Mouse (Mus musculus): Measurements from ENCODE around the gene Ptprn2. TPM values are rescaled to one million over a fixed set of nuclear protein-coding genes. Genes with fewer than 3 reads are reported as not detected.

The Ptprn2 gene
- polyA plus RNA-seq, 1 experiment from 2014 or later, result 0.08 TPM

DNA sequence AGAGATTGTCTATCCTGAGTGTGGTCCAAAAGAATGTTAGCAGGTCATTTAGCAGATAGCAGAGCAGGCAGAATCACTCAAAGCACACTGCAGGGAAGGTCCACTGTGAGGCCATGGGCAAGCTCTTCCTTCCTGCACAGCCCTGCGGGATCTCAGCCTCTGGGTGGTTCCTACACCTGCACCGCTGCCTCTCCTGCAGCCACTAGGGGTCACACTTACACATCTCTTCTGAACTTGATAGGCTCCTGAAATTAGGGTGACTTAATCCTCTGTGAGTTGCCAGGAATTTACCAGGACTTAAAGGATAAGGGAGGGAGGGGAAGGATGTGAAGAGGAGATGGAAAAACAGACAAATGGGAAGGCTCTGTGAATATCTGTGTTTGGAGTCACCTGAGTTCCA is 549.7 kb downstream of the Ptprn2 start:
- WGBS, result 5% methylated on average over 2 of the region's 2 CpGs
- no peaks in the 10 kb centered on the region for H3K9me3 ChIP-seq (ENCODE audit: control insufficient read depth, low read length)
- H3K36me3 ChIP-seq (ENCODE audit: control insufficient read depth, insufficient read depth, low read length), result no peaks in the 10 kb centered on the region
- H3K27me3 ChIP-seq (ENCODE audit: control insufficient read depth, insufficient read depth, low read length), result no peaks in the 10 kb centered on the region
- H3K4me3 ChIP-seq (ENCODE audit: low read length), result no peak overlapping the region
- no peak overlapping the region for H3K9ac ChIP-seq (ENCODE audit: low read depth, low read length)
- no peaks in the 10 kb centered on the region for H3K4me1 ChIP-seq (ENCODE audit: control insufficient read depth, insufficient read depth, low read length)
- no peak overlapping the region for H3K4me2 ChIP-seq (replicated peaks; ENCODE audit: low read depth, low read length)
- ATAC-seq (ENCODE audit: low FRiP score, low TSS enrichment), result peak; percentile 64
- no peak overlapping the region for H3K27ac ChIP-seq (ENCODE audit: low read depth, low read length)

DNA sequence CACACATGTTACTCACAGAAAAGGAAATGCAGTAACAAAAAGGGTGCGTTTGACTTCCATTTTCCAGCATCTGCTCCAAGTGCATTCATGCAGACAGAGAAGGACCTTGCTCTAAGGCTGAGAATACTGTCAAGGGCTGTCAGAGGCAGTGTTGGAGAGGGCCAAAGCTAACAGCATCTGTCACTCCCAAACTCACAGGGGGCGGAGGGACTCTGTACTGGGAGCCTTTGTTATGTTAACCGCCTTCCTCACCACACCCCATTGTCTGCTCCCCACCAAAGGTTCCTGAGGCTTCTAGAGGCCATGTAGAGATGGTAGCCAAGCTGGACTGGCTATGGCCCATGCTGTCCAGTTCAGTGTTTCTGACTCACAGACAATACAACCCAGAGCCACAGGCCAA is 553.9 kb downstream of the Ptprn2 start:
- WGBS, result 47% methylated on average over 3 of the region's 3 CpGs
- Histone ChIP-seq H3K9me3 (ENCODE audit: control insufficient read depth, low read length) (no peaks in the 10 kb centered on the region), H3K27me3 (ENCODE audit: control insufficient read depth, insufficient read depth, low read length) (no peaks in the 10 kb centered on the region), H3K4me3 (ENCODE audit: low read length) (no peak overlapping the region), H3K9ac (ENCODE audit: low read depth, low read length) (no peak overlapping the region), H3K27ac (ENCODE audit: low read depth, low read length) (no peak overlapping the region), H3K4me2 (replicated peaks; ENCODE audit: low read depth, low read length) (no peak overlapping the region), H3K4me1 (ENCODE audit: control insufficient read depth, insufficient read depth, low read length) (no peaks in the 10 kb centered on the region), H3K36me3 (ENCODE audit: control insufficient read depth, insufficient read depth, low read length) (no peaks in the 10 kb centered on the region)
- no peak for ATAC-seq (ENCODE audit: low FRiP score, low TSS enrichment)

DNA sequence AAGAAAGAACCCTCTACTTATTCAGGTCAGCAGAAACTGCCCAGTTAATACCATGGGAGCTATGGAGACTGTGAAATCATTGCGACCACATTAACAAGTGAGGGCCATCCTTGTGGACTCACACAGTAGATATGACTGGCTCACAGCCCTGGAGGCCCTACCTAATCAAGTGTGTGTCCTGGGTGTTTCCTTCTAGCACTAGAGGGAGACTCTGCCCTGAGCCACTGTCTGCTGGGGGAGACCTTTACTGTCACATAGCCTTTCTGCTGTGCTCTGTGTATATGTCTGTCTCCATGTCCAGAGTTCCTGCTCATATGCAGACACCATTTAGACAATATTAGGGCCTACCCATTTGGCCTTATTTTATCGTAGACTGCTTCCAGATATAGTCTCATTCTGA is 555.9 kb downstream of the Ptprn2 start:
- H3K27ac ChIP-seq (ENCODE audit: low read depth, low read length), result no peak overlapping the region
- no peak overlapping the region for H3K4me3 ChIP-seq (ENCODE audit: low read length)
- no peaks in the 10 kb centered on the region for H3K27me3 ChIP-seq (ENCODE audit: control insufficient read depth, insufficient read depth, low read length)
- no peak overlapping the region for H3K4me2 ChIP-seq (replicated peaks; ENCODE audit: low read depth, low read length)
- no peaks in the 10 kb centered on the region for H3K4me1 ChIP-seq (ENCODE audit: control insufficient read depth, insufficient read depth, low read length)
- H3K9ac ChIP-seq (ENCODE audit: low read depth, low read length), result no peak overlapping the region
- 88% methylated on average over 2 of the region's 2 CpGs for WGBS
- no peaks in the 10 kb centered on the region for H3K9me3 ChIP-seq (ENCODE audit: control insufficient read depth, low read length)
- ATAC-seq (ENCODE audit: low FRiP score, low TSS enrichment), result no peak
- no peaks in the 10 kb centered on the region for H3K36me3 ChIP-seq (ENCODE audit: control insufficient read depth, insufficient read depth, low read length)

DNA sequence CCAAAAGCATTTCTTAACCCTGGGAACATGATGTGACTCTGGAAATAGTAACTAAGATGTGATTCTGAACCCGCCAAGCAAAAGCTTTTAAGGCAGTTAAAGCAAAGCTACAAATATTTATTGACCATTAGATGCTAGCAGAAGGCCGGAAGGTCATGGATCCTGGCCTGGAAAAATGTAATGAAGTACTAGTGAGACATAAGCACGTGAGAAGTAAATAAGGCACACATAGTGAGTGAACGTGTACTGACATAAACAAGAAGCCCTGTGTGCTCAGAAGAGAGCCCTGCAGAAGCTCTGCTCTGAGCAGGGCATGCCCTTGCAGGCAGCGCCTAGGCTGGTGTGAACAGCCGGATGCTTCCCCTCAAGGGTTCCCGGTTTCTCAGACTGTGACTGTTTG is 557.2 kb downstream of the Ptprn2 start:
- Histone ChIP-seq H3K36me3 (ENCODE audit: control insufficient read depth, insufficient read depth, low read length) (no peaks in the 10 kb centered on the region), H3K4me3 (ENCODE audit: low read length) (no peak overlapping the region), H3K4me2 (replicated peaks; ENCODE audit: low read depth, low read length) (no peak overlapping the region), H3K27me3 (ENCODE audit: control insufficient read depth, insufficient read depth, low read length) (no peaks in the 10 kb centered on the region), H3K4me1 (ENCODE audit: control insufficient read depth, insufficient read depth, low read length) (no peaks in the 10 kb centered on the region), H3K9me3 (ENCODE audit: control insufficient read depth, low read length) (no peaks in the 10 kb centered on the region), H3K9ac (ENCODE audit: low read depth, low read length) (no peak overlapping the region), H3K27ac (ENCODE audit: low read depth, low read length) (no peak overlapping the region)
- WGBS, result 85% methylated on average over 7 of the region's 7 CpGs
- no peak for ATAC-seq (ENCODE audit: low FRiP score, low TSS enrichment)

DNA sequence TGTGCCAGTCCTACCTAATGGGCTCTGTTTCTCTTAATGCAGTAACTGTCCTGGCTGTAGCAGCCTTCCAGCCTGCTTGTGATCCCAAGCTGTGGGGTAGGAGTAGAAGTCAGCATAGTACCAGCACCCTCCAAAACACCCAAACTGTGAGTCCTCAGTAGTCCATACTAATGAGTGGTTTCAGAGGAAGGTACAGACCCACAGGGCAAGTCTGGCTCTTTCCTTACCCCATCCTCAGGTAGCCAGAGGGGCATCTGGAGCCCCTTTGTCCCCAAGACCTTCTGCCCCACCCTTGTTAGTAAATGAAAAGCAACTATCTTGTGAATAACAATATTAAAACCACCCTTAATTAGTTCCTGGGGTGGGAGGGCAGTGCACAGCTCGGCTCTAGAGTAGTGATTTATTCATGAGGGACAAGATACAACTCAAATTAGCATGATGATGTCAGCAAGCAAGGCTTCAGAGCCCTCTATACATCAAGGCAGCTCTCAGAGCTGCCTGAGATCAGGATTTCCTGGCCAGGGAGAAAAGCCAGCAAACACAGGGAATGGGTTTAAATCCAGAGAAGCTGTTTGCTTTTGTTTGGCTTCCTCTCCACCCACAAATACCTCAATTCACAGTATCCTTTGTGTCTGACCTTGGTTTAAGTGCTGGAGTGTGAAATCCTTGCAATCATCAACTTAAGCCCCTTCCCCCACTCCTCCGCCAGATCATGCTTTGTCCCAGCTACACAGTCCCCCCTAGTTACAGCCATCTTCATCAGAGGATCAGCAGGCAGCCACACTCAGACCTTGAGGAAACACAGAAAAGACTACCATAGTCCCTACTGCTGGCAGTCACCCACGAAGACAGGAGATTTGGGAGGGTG is 562.1 kb downstream of the Ptprn2 start:
- WGBS, result 23% methylated on average over 3 of the region's 3 CpGs
- Histone ChIP-seq H3K4me2 (replicated peaks; ENCODE audit: low read depth, low read length) (no peak overlapping the region), H3K4me3 (ENCODE audit: low read length) (no peak overlapping the region), H3K9ac (ENCODE audit: low read depth, low read length) (no peak overlapping the region), H3K27me3 (ENCODE audit: control insufficient read depth, insufficient read depth, low read length) (no peaks in the 10 kb centered on the region), H3K4me1 (ENCODE audit: control insufficient read depth, insufficient read depth, low read length) (no peaks in the 10 kb centered on the region), H3K9me3 (ENCODE audit: control insufficient read depth, low read length) (no peaks in the 10 kb centered on the region), H3K27ac (ENCODE audit: low read depth, low read length) (no peak overlapping the region), H3K36me3 (ENCODE audit: control insufficient read depth, insufficient read depth, low read length) (no peaks in the 10 kb centered on the region)
- no peak for ATAC-seq (ENCODE audit: low FRiP score, low TSS enrichment)

DNA sequence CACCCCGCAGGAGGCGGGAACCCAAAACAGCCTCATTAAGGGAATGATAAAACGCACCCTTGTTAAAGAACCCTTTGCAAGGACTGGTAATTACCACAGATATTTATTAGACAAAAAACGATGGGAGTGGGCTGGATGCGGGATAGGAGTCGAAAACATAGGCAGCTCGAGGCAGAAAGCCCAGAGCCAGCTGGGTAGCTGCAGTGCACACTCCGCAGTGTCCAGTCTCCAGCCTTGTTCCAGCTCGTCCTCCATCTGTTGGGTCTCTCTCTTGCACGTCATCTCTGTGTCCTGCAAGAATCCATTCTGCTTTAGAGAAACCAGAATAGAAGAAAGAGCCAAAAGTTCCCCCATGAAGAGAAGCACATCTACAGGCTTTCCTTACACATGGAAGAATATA is 564.3 kb downstream of the Ptprn2 start:
- ATAC-seq (ENCODE audit: low FRiP score, low TSS enrichment), result no peak
- WGBS, result 86% methylated on average over 10 of the region's 10 CpGs

DNA sequence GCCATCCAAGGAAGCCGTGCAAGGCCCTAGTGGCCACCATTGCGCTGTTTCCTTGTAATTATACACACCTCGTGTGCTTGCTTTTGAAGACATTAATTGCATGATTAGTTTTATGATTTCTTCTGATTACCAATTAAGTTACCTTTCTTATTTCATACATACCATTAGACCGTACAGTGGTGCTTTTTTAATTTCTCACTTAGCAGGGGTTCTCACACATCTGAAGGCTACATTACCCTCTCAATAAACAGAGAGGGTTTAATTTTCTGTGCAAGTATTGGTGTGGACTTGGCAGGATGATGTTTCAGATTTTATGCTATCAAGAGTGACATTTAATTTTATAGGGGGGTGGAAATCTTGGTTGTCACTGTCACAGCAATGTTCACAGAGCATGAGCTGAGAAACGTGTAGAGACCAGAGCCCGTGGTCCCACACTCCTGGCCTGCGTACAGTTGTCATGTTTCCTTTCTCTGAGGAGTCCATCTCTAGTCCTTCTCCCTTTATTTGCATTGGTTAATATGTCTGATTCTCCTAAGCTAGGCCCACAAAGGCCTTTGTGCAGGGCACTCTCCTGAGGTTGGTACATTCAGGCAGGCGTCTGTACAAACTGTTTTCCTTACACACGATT is 567.8 kb downstream of the Ptprn2 start:
- no peaks in the 10 kb centered on the region for H3K4me1 ChIP-seq (ENCODE audit: control insufficient read depth, insufficient read depth, low read length)
- no peak; the same call in 1 of the 2 replicates for ATAC-seq (ENCODE audit: low FRiP score, low TSS enrichment)
- H3K36me3 ChIP-seq (ENCODE audit: control insufficient read depth, insufficient read depth, low read length), result no peaks in the 10 kb centered on the region
- no peak overlapping the region for H3K4me3 ChIP-seq (ENCODE audit: low read length)
- 75% methylated on average over 9 of the region's 9 CpGs for WGBS
- no peaks in the 10 kb centered on the region for H3K27me3 ChIP-seq (ENCODE audit: control insufficient read depth, insufficient read depth, low read length)
- H3K9ac ChIP-seq (ENCODE audit: low read depth, low read length), result no peak overlapping the region
- H3K9me3 ChIP-seq (ENCODE audit: control insufficient read depth, low read length), result no peaks in the 10 kb centered on the region
- H3K27ac ChIP-seq (ENCODE audit: low read depth, low read length), result no peak overlapping the region
- H3K4me2 ChIP-seq (replicated peaks; ENCODE audit: low read depth, low read length), result 0 out of 2 replicates have a peak overlapping the region, but pooled peaks have one; percentile 12

More for the DNA sequence above, 564.3 kb downstream of the Ptprn2 start:
- Histone ChIP-seq H3K4me1 (ENCODE audit: control insufficient read depth, insufficient read depth, low read length) (no peaks in the 10 kb centered on the region), H3K36me3 (ENCODE audit: control insufficient read depth, insufficient read depth, low read length) (no peaks in the 10 kb centered on the region), H3K4me3 (ENCODE audit: low read length) (no peak overlapping the region), H3K27me3 (ENCODE audit: control insufficient read depth, insufficient read depth, low read length) (no peaks in the 10 kb centered on the region), H3K9ac (ENCODE audit: low read depth, low read length) (no peak overlapping the region), H3K27ac (ENCODE audit: low read depth, low read length) (no peak overlapping the region), H3K4me2 (replicated peaks; ENCODE audit: low read depth, low read length) (no peak overlapping the region), H3K9me3 (ENCODE audit: control insufficient read depth, low read length) (no peaks in the 10 kb centered on the region)

DNA sequence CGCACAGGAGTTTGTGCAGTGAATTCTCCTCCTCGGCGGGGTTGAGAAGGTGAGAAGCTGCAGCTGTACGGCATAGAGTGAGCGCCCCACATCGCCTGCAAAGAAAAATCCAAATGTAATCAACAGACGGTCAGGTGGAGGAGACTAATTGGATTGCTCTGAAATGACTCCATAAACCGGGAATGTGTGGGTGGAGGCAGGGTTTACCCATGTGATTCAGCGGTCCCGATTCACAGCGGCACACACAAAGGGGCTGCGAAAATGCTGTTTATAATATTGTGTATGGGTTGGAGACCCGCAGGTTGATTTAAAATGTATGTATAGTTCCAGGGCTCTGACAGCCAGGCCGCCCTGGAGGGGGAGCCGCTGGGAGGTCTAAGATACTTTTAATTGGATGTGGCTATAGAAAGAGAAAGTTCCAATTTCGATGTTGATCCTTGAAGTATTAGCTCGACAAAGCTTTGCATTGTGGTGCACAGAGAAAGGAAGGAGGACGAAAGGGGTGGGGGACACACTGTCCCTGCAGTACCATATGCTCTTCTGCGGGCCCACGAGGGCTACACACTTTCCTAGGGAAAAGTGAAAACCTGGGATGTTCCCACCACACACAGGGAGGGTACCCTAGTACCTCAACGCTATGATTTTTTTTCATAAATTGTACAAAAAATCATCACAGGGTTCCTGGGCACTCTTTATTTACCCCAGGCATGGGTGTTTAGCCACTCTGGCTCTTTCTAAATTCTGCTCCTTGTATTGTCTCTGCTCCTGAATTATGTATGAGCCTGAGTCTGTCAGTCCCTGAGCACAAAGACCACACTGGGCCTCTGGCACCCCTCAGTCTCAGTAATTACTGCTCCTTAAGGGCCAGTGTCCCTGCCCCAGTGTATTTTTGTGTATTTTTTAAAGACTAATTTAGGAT is 568.6 kb downstream of the Ptprn2 start:
- Histone ChIP-seq H3K36me3 (ENCODE audit: control insufficient read depth, insufficient read depth, low read length) (no peaks in the 10 kb centered on the region), H3K9me3 (ENCODE audit: control insufficient read depth, low read length) (no peaks in the 10 kb centered on the region), H3K4me1 (ENCODE audit: control insufficient read depth, insufficient read depth, low read length) (no peaks in the 10 kb centered on the region), H3K4me2 (replicated peaks; ENCODE audit: low read depth, low read length) (0 out of 2 replicates have a peak overlapping the region, but pooled peaks have one; percentile 12), H3K9ac (ENCODE audit: low read depth, low read length) (0 out of 2 replicates have a peak overlapping the region, but pooled peaks have one; percentile 28), H3K27me3 (ENCODE audit: control insufficient read depth, insufficient read depth, low read length) (no peaks in the 10 kb centered on the region), H3K4me3 (ENCODE audit: low read length) (no peak overlapping the region), H3K27ac (ENCODE audit: low read depth, low read length) (no peak overlapping the region)
- 32% methylated on average over 21 of the region's 21 CpGs for WGBS
- ATAC-seq (ENCODE audit: low FRiP score, low TSS enrichment), result peak; percentile 43; the same call in 1 of the 2 replicates
